Mouse (Mus musculus): ENCODE results near the gene Flt4. TPM values are rescaled to one million over a fixed set of nuclear protein-coding genes. Genes with fewer than 3 reads are reported as not detected.

Gene Flt4
- polyA plus RNA-seq, 1 experiment from 2014 or later: 2.4 TPM

DNA sequence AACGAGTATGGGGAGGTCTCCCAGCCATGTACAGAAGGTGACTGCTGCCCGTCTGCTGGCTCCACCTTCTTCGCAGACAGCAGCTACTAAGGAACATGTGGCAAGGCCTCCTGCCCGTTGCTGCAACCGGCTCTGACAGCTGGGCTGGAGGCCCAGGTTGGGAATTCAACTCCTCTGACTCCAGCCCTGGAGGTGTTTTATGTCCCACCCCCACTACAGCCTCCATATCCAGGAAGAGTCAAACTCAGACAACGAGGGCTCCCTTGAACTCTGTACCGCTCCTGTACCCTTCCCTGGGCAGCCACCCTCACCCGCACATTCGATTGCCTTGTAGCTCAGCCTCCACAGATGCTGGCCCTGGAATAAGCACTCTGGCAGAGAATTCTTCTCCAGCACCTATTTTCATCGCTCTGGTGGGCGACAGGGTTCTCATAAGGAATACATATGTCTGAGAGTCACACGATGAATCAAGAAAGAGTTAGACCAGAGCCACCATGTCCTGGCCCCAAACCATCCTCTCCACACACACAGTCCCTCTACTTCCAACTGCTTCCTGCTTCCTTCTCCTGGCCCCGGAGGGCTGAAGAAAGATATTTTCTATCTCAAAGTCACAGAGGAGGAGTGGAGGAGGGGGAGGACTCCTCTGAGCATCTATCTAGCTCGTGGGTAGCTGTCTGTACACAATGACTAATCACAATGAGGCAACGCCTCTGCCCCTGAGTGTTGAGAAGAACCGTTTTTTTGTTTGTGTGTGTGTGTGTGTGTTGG, 42.1 kb downstream of the Flt4 start:
- ATAC-seq (ENCODE audit: low read depth): no peak
- H3K36me3 ChIP-seq: no peaks in the 10 kb centered on the region
- H3K4me1 ChIP-seq (replicated peaks): peaks cover 7% of the 10 kb centered on the region; the same call in 1 of the 2 replicates
- WGBS: 76% methylated on average over 16 of the region's 16 CpGs
- H3K9ac ChIP-seq: no peak overlapping the region
- H3K27me3 ChIP-seq: no peaks in the 10 kb centered on the region
- no peak overlapping the region for H3K27ac ChIP-seq (replicated peaks)
- no peak overlapping the region for H3K4me2 ChIP-seq
- H3K4me3 ChIP-seq: no peak overlapping the region
- no peaks in the 10 kb centered on the region for H3K9me3 ChIP-seq

DNA sequence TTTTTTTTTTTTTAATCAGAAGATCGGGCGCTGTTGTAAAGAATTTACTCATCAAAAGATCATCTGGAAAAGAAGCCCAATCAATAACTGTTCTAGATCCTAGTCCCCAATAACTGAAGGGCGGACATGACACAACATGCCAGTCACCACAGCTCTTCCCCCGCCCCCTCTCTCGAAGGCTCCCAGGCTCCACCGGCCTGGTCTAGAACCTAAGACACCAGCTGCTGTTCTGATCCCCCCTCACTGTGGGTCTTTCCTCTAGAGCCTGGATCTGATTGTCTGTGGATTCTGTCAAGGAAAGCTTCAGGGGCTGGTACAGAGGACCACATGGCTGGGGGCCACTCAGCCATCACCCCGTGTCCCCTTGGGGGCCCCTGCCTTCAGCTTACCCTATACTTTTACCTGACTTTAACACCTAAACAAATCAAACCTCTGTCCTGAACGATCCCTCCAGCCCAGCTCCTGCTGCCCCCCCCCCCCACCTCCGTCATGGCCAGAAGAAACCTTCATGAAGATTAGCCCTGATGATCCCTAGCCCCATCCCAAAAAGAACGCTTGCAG, 42.8 kb downstream of the Flt4 start:
- peaks cover 7% of the 10 kb centered on the region; the same call in 1 of the 2 replicates for H3K4me1 ChIP-seq (replicated peaks)
- H3K4me2 ChIP-seq: no peak overlapping the region
- no peaks in the 10 kb centered on the region for H3K9me3 ChIP-seq
- no peak overlapping the region for H3K4me3 ChIP-seq
- no peak overlapping the region for H3K9ac ChIP-seq
- WGBS: 86% methylated on average over 10 of the region's 10 CpGs
- 0 out of 2 replicates have a peak, but pooled peaks have one; percentile 13 for ATAC-seq (ENCODE audit: low read depth)
- no peaks in the 10 kb centered on the region for H3K27me3 ChIP-seq
- no peak overlapping the region for H3K27ac ChIP-seq (replicated peaks)
- no peaks in the 10 kb centered on the region for H3K36me3 ChIP-seq

DNA sequence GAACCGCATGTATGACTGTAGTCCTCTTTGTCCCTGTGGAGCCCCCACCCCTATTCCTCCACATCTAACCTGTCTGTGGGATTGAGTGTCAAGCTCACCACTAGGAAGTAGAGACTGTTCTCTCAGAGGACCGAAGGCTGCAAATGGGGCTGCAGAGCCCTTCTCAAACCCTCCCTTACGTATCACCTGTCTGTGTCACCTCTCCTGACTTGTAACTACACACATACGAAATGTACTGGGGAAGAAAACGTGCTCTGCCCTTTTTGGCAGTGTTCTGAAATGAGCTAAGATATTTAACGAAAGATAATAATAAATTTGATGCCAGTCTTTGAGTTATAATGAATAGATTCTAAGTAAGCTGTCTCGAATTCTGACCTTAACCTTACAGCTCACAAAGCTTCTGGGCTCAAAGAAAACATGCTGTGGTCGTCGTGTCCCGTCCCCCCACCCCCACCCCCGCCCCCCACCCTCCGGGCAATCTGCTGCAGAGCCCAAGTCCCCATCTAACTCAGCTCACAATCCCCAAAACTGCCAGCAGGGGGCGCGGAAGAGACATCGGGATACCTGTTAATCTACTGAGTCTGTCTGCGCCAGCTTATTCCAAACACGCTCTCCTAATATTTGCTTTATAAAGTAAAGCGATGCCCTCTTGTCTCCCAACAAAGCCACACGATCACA, 43.5 kb downstream of the Flt4 start:
- H3K27me3 ChIP-seq: no peaks in the 10 kb centered on the region
- H3K4me2 ChIP-seq: peak overlapping the region; percentile 37
- H3K36me3 ChIP-seq: no peaks in the 10 kb centered on the region
- peak; percentile 66 for ATAC-seq (ENCODE audit: low read depth)
- H3K27ac ChIP-seq (replicated peaks): no peak overlapping the region
- peaks cover 7% of the 10 kb centered on the region; the same call in 1 of the 2 replicates for H3K4me1 ChIP-seq (replicated peaks)
- WGBS: 25% methylated on average over 19 of the region's 19 CpGs
- no peaks in the 10 kb centered on the region for H3K9me3 ChIP-seq
- no peak overlapping the region for H3K4me3 ChIP-seq
- H3K9ac ChIP-seq: no peak overlapping the region

DNA sequence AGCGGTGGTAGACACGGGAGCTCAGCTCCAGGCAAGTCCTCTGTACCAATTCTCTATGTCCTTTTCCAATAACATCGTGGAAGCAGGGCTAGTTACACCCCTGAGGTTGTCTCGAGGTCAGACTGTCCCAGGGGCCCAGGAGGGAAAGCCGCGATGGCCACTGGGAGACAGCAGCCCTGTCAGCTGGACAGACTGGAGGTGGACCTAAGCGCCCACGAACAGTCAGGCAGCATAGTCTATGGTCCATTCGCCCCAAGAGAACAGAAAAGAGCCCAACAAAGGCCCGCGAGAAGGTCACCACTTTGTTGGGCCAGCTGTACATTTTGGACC, 44.0 kb downstream of the Flt4 start:
- no peak overlapping the region for H3K27ac ChIP-seq (replicated peaks)
- no peaks in the 10 kb centered on the region for H3K27me3 ChIP-seq
- H3K36me3 ChIP-seq: no peaks in the 10 kb centered on the region
- peaks cover 7% of the 10 kb centered on the region; the same call in 1 of the 2 replicates for H3K4me1 ChIP-seq (replicated peaks)
- peak overlapping the region; percentile 37 for H3K4me2 ChIP-seq
- no peaks in the 10 kb centered on the region for H3K9me3 ChIP-seq
- H3K9ac ChIP-seq: no peak overlapping the region
- no peak overlapping the region for H3K4me3 ChIP-seq
- ATAC-seq (ENCODE audit: low read depth): peak; percentile 24; the same call in 1 of the 2 replicates
- 45% methylated on average over 11 of the region's 11 CpGs for WGBS

DNA sequence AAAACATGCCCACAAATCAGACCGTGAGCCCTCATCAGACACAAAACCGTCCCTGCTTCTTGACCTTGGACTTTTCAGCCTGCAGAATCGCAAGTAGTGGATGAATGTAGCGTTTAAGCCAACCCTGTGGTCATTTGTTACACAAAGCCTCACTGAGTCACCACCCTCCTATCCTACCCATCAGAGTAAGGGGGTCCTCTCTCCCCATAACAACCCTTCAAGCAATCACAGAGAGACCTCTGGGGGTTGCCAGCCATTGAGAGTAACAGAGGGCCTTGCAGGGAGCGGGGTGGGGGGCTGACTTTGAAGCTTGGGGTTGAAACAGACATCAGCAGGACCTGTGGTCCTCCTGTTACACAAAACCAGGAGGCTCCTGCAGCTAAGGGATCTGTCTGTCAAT, 45.6 kb downstream of the Flt4 start:
- Histone ChIP-seq H3K9ac (no peak overlapping the region), H3K4me3 (no peak overlapping the region), H3K36me3 (no peaks in the 10 kb centered on the region), H3K27ac (replicated peaks) (no peak overlapping the region), H3K9me3 (no peaks in the 10 kb centered on the region), H3K27me3 (no peaks in the 10 kb centered on the region), H3K4me2 (no peak overlapping the region), H3K4me1 (replicated peaks) (peaks cover 7% of the 10 kb centered on the region; the same call in 1 of the 2 replicates)
- ATAC-seq (ENCODE audit: low read depth): no peak
- 92% methylated on average over 5 of the region's 5 CpGs for WGBS

DNA sequence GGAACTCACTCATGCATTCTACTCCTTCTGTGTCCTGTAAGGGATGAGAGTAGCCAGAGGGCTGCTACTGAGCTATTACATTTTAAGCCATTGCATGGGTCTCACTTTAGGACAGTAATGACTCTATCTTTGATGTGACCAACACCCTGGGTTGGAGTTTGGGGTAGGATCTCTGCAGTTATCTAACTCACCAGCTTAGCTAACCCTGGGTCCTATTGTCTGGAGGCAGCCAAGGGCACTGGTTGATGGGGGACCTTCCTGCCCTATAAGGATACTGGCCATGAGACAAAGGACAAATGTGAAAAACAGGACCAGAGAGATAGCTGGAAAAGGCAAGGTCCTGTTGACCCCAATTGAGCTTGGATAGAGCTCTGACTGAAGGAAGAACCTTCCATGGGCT, 46.4 kb downstream of the Flt4 start:
- H3K9me3 ChIP-seq: no peaks in the 10 kb centered on the region
- ATAC-seq (ENCODE audit: low read depth): no peak
- H3K36me3 ChIP-seq: no peaks in the 10 kb centered on the region
- H3K4me2 ChIP-seq: no peak overlapping the region
- H3K9ac ChIP-seq: no peak overlapping the region
- H3K4me1 ChIP-seq (replicated peaks): peaks cover 6% of the 10 kb centered on the region; the same call in 1 of the 2 replicates
- no peak overlapping the region for H3K4me3 ChIP-seq
- no peak overlapping the region for H3K27ac ChIP-seq (replicated peaks)
- H3K27me3 ChIP-seq: no peaks in the 10 kb centered on the region

DNA sequence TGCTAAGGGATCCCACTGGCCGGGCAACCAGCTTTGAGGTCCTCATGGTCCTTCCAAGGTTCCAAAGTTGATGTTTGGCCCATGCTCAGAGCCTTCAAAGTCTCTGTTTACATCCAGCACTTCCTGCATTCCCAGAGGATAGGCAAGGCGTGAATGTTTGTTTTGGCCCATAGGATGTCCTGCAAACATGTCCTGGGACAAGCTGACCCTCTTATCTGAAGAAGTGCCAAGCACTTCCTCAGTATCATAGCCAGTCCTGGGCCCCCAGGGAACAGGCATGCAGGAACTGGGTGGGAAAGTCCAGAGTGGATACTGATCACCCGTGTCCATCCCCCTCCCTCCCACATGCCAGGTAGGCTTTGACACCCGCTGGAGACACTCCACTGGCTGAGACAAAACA, 49.0 kb downstream of the Flt4 start:
- no peak overlapping the region for H3K27ac ChIP-seq (replicated peaks)
- H3K4me1 ChIP-seq (replicated peaks): no peaks in the 10 kb centered on the region; the same call in 1 of the 2 replicates
- H3K9ac ChIP-seq: no peak overlapping the region
- H3K4me2 ChIP-seq: no peak overlapping the region
- H3K27me3 ChIP-seq: no peaks in the 10 kb centered on the region
- H3K36me3 ChIP-seq: no peaks in the 10 kb centered on the region
- ATAC-seq (ENCODE audit: low read depth): no peak
- H3K4me3 ChIP-seq: no peak overlapping the region
- 84% methylated on average over 4 of the region's 4 CpGs for whole genome bisulfite sequencing
- H3K9me3 ChIP-seq: no peaks in the 10 kb centered on the region

DNA sequence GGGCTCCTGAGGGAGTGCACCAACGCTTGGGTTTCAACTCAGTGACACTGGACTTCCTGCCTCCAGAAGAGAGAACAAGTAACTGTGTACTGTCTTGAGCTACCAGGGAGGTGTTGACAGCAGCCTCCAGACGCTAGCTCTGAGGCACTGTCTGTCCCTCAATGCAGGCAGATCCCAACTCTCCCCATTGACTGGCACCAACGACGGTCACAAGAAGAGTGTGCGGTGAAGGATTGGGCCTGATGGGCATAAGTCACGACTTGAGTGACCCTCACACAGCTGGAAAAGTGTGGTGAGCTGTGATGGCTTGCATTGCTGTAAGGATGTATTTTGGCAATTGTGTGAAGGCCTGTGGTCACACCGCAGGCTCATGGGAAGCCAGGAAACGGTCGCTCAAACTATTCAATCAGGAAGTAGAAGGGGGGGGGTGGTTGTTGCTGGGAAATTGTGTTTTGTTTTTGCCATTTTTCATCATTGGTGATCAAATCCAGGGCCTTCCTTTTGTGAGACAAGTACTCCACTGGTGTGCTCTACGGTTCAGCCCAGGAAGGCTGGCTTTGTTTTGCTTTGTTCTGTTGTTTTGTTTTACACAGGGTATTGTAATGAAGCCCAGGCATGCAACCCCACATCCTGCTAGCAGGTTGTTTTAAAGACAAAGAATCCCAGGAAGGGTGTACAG, 49.9 kb downstream of the Flt4 start:
- Histone ChIP-seq H3K36me3 (no peaks in the 10 kb centered on the region), H3K4me3 (no peak overlapping the region), H3K4me1 (replicated peaks) (no peaks in the 10 kb centered on the region), H3K9ac (no peak overlapping the region), H3K4me2 (no peak overlapping the region), H3K27ac (replicated peaks) (no peak overlapping the region), H3K27me3 (no peaks in the 10 kb centered on the region), H3K9me3 (no peaks in the 10 kb centered on the region)
- 67% methylated on average over 10 of the region's 10 CpGs for WGBS
- no peak for ATAC-seq (ENCODE audit: low read depth)

DNA sequence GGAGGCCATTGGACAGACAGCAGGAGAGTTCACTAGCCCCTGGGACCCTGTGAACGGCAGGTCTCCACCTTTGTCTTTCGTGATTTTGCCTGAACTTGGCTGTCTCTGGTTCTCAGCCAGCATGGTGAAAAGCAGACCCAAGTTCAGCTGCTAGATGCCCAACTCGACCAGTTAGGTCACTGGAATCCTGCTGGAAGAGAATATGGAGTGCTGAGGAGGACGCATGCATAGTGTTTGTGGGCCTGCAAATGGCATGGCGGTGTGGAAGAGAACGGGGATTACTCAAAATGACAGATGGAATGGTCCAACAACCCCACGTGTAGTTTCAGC, 50.4 kb downstream of the Flt4 start:
- Histone ChIP-seq H3K4me3 (no peak overlapping the region), H3K36me3 (no peaks in the 10 kb centered on the region), H3K9ac (no peak overlapping the region), H3K4me2 (no peak overlapping the region), H3K4me1 (replicated peaks) (no peaks in the 10 kb centered on the region), H3K27ac (replicated peaks) (no peak overlapping the region), H3K27me3 (no peaks in the 10 kb centered on the region), H3K9me3 (no peaks in the 10 kb centered on the region)
- WGBS: 66% methylated on average over 7 of the region's 7 CpGs
- ATAC-seq (ENCODE audit: low read depth): no peak

DNA sequence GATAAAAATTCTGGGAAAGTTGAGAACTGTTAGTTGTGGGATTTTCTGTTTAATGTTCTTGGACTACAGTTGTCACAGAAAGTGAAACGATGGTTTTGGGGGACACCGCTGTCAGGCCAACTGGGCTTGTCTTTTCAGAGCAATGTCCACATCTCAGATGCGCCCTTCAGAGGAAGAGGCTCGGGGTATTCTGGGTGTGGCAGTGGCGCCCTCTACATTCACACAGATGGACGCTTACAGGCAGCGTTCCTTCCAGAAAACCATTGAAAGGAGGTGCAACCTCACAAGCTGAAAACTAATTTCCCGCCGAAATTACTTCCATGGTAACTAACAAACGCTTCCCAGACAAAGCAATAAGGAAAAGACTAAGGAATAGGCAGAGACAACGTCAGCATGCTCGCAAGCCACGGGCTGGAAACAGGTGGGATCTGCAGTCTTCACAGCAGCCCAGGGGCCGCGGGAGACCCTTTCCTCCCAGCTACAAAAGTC, 53.3 kb downstream of the Flt4 start:
- H3K27me3 ChIP-seq: no peaks in the 10 kb centered on the region
- no peaks in the 10 kb centered on the region for H3K9me3 ChIP-seq
- no peak overlapping the region for H3K4me2 ChIP-seq
- no peak overlapping the region for H3K4me3 ChIP-seq
- no peaks in the 10 kb centered on the region for H3K36me3 ChIP-seq
- no peak overlapping the region for H3K9ac ChIP-seq
- 59% methylated on average over 15 of the region's 15 CpGs for WGBS
- no peak overlapping the region for H3K27ac ChIP-seq (replicated peaks)
- no peaks in the 10 kb centered on the region for H3K4me1 ChIP-seq (replicated peaks)
- ATAC-seq (ENCODE audit: low read depth): no peak

DNA sequence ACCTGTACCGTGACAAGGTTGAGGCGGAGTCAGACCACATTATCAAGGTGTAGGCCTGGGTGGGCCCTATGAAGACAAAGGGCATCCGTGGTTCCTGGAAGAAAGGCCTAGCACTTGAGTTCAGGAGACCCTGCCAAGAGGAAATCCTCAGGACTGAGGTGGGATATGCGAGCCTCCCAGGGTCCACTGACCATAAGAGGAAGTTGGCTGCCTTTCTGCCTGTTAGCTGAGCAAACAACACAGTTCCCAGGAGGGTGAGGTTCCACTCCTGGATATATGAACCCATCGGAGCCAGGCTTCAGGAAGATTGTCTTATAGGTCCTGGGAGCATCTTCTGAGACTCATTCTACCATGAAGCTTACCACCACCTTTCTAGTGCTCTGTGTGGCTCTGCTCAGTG, 54.2 kb downstream of the Flt4 start, which contains the start of gene Scgb3a1:
Gene Scgb3a1 (plus strand): TSS at position 301 of the 400 bp plus-strand sequence.
- Histone ChIP-seq H3K27ac (replicated peaks) (no peak within 1 kb of the TSS), H3K9me3 (no peaks in the 10 kb centered on the region), H3K36me3 (0 out of 2 replicates have a peak, but pooled peaks cover under 1% of the 10 kb centered on the region), H3K4me3 (no peak within 1 kb of the TSS), H3K9ac (no peak within 1 kb of the TSS), H3K4me2 (no peak within 1 kb of the TSS), H3K4me1 (replicated peaks) (no peaks in the 10 kb centered on the region), H3K27me3 (no peaks in the 10 kb centered on the region)
- 0 out of 2 replicates have a peak, but pooled peaks have one; percentile 4 for ATAC-seq (ENCODE audit: low read depth)
- 89% methylated on average over 5 of the region's 5 CpGs for WGBS
